Mouse (Mus musculus): ENCODE measurements around the gene Acad10. TPM values are rescaled to one million over a fixed set of nuclear protein-coding genes. Genes with fewer than 3 reads are reported as not detected.

Gene Acad10
- polyA plus RNA-seq, 3 experiments from 2014 or later = 0.93 to 5.7 (median 5.6) TPM

- ATAC-seq = no peak
Observed at GRCm38 (mm10) chr5:121595758-121596157, 64.6 kb downstream of the Acad10 start.

- no peak for ATAC-seq
Observed at GRCm38 (mm10) chr5:121594714-121595313, 65.5 kb downstream of the Acad10 start.

DNA sequence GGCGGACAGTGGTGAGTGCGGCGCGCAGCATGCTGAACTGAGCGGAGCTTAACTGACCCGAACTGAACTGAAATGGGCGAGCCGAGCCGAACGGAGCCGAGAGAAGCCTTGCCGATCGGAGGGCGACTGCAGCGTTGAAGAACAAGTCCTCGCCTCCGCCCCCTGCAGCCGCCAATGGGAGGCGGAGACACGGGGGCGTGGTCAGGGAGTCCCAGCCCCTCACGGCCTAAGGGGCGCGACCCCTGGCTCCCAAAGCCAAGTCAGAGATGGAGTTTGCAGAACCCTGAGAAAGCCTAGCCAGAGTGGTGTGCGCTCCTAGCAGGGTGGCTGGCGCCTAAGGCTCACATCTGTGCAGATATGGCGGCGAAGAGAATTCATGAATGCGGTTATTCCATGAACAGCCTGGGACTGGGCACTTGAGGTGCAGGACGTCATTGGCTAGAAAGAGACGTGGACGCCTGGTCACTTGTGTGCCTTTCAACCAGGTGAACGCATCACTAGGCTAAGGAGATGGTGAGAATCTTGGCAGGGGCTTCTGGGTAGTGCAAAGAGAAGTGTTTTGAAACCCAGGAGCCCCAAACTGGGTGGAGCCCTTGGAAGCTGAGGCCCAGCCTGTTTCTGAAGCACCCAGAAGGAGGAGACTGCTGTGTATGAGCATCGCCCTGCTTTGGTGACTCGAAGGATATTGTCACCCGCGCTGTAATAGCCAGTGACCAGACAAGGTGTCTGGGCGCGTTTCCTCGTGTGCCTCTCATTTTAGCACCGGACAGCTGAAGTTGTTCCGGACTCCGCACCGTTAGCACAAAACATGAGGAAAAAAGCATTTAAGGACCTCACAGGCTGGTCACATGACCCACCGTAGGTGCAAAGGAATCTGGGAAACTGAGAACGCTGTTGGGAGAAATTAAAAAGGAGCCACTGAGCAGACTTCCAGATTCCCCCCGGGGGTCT lies 66.6 kb downstream of the Acad10 start, which contains the start of gene Aldh2:
Gene Aldh2 (minus strand): TSS at position 374 of the 951 bp plus-strand sequence.
- peak; percentile 74 for ATAC-seq

GRCm38 (mm10) chr5:121592816-121593407 lies 67.4 kb downstream of the Acad10 start:
- peak; percentile 21 for ATAC-seq

DNA sequence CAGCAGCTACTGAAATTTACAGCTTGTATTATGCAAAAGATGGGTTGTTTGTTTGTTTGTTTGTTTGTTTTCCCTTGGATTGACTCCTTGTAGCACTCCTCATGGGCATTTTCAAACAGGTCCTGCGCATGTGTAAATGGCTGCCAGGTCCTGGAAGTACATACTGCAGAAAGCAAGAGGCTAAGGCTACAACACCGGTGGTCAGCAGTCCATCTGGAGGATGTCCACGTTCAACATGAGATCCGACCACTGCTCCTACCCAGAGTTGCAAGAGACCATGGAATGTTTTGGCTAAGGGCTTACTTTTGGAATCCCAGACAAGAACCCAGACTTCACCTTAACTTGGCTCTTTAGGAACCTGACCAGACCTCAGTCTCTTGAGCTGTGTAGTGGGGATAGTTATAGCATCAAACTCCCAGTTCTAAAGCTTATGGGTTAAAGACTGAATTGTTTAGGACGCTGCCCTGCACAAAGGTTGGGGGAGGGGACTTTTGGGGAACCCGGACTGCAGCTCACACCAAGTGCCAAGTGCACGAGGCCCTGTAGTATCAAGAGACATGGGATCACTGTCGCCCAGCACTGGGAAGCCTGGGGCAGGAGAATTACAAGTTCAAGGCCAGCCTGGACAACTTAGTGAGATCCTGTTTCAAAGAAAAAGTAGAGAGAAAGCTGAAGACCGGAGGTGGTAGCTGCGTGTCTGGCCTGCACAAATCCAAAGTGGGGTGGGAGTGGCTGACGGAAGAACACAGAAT lies 68.1 kb downstream of the Acad10 start:
- ATAC-seq = no peak

- no peak for ATAC-seq
Observed at GRCm38 (mm10) chr5:121591417-121592063, 68.8 kb downstream of the Acad10 start.

GRCm38 (mm10) chr5:121589928-121590327 lies 70.4 kb downstream of the Acad10 start:
- ATAC-seq = no peak

GRCm38 (mm10) chr5:121586400-121587039 lies 73.8 kb downstream of the Acad10 start:
- ATAC-seq = no peak

DNA sequence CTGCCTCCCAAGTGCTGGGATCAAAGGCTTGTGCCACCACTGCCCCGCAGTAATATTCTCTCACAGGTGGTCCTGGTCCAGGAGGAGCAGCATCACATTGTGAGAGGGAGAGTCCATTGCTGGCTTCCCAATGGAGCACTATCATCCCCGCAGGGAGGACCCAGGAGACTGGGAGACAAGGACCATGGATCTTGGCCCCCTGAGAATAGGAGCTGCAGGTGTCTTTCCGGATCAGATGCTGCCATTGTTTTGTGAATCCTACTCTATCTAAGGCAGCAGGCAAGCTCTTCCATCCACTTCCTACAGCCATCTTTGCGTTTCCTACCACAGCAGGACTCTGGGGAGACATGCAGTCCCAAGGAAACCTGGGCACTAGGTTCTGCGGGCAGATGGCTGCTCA lies 74.6 kb downstream of the Acad10 start:
- ATAC-seq = no peak

GRCm38 (mm10) chr5:121585005-121585404 lies 75.3 kb downstream of the Acad10 start:
- ATAC-seq = no peak

DNA sequence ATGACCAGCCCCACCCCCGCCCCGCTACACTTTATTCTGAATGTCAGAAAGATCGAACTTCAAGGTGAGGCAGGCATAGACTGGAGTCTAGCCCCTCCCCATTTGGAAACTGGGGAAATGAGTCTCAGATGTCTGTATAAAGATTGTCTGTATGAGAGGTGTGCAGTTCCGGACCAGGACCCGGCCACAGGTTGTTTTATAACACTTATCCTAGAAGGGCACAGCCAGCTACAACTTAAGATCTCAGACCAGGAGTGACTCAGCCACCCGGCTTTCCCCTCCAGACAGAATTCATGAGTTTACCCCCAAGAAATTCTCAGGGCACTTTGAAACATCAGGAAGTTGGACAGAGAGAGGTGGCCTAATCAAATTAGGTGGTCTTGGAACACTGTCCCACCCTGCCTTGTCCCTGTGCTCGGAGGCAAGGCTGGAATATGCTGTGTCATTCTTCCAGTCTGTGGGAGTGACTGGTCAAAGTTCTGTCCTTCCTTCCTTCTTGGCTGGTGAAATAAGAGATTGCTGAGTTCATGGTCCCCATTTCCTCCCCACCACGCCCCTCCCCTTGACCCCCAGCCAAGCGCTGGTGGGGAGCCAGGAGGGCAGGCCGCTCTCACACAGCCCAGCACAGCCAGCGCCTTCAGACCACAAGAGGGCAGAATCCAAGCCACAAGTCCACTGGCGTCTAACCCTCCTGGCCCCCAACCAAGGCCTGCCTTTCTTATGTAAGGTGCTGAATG lies 76.4 kb downstream of the Acad10 start:
- no peak for ATAC-seq

- no peak for ATAC-seq
Observed at GRCm38 (mm10) chr5:121581945-121582344, 78.4 kb downstream of the Acad10 start.

- no peak for ATAC-seq
Observed at GRCm38 (mm10) chr5:121576927-121577488, 83.3 kb downstream of the Acad10 start.

DNA sequence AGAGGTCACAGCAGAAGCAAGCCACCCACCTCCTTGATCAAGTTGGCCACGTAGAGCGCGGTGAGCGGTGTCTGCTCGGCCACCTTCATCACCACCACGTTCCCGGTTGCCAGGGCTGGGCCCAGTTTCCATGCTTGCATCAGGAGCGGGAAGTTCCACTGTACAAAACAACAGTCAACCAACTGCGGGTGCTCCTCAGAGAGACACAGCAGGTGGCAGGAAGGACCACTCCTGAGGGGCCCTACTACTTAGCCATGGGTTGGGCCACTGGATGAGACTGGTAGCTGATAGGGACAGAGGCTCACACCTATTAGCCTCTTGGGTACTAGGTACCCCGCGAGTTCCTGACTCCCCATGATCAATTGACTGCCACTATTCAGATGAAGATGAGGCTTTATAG lies 84.4 kb downstream of the Acad10 start:
- ATAC-seq = no peak

- no peak for ATAC-seq
Observed at GRCm38 (mm10) chr5:121574145-121574544, 86.2 kb downstream of the Acad10 start.

Other genes with a start within 250 kb of the Acad10 start
- gene Tmem116, start 208.6 kb downstream of the Acad10 start, polyA plus RNA-seq (2017; shearing (Covaris generic)) = 1 to 10 TPM in 2 of 3 experiments, under 1 TPM in 1; 0.24 to 3.1 (median 1.1) TPM
- gene Erp29, start 208.0 kb downstream of the Acad10 start, polyA plus RNA-seq (2017; shearing (Covaris generic)) = 10 to 100 TPM; 70.3 to 77.7 (median 74.5) TPM
- under 1 TPM in 1 of 3 experiments, not detected in 2; 0.22 TPM for gene Adam1b, start 157.1 kb downstream of the Acad10 start, polyA plus RNA-seq (2017; shearing (Covaris generic))
- 1 to 10 TPM in 1 of 3 experiments, under 1 TPM in 2; 0.36 to 2.0 (median 0.75) TPM for gene Adam1a, start 115.0 kb downstream of the Acad10 start, polyA plus RNA-seq (2017; shearing (Covaris generic))
- gene Gm42878, start 115.0 kb downstream of the Acad10 start, polyA plus RNA-seq (2017; shearing (Covaris generic)) = not detected
- 10 to 100 TPM; 20.2 to 24.2 (median 23.8) TPM for gene Mapkapk5, start 114.6 kb downstream of the Acad10 start, polyA plus RNA-seq (2017; shearing (Covaris generic))
- gene Aldh2, start 66.7 kb downstream of the Acad10 start, polyA plus RNA-seq (2017; shearing (Covaris generic)) = 10 to 100 TPM in 1 of 3 experiments, 1 to 10 TPM in 2; 4.5 to 11.7 (median 6.0) TPM
- gene Acad12, start 41.6 kb downstream of the Acad10 start, polyA plus RNA-seq (2017; shearing (Covaris generic)) = 1 to 10 TPM; 1.3 to 3.3 (median 1.7) TPM
- gene Brap, start within 50 bp of the Acad10 start, polyA plus RNA-seq (2017; shearing (Covaris generic)) = 10 to 100 TPM in 2 of 3 experiments, 1 to 10 TPM in 1; 9.6 to 14.4 (median 13.5) TPM
- gene Atxn2, start 50.8 kb upstream of the Acad10 start, polyA plus RNA-seq (2017; shearing (Covaris generic)) = 10 to 100 TPM; 18.4 to 48.0 (median 35.1) TPM
- 10 to 100 TPM in 2 of 3 experiments, 1 to 10 TPM in 1; 4.6 to 15.4 (median 13.6) TPM for gene Sh2b3, start 177.1 kb upstream of the Acad10 start, polyA plus RNA-seq (2017; shearing (Covaris generic))
- gene Pheta1, start 188.5 kb upstream of the Acad10 start, polyA plus RNA-seq (2017; shearing (Covaris generic)) = 1 to 10 TPM in 2 of 3 experiments, under 1 TPM in 1; 0.25 to 1.5 (median 1.0) TPM